Mouse (Mus musculus) kidney, postnatal 0 days (tissue): ENCODE measurements around the gene Csrnp1. TPM values are rescaled to one million over a fixed set of nuclear protein-coding genes. Genes with fewer than 3 reads are reported as not detected.

ENCODE experiments used
- ATAC-seq: fragments of 200-750 bp; cut with Nextera tagmentation; replicated peaks from 2 replicates; pipeline ENCODE4 v1.8.0; 2017; ENCODE audit warnings: low read depth, moderate number of reproducible peaks, moderate TSS enrichment, moderate library complexity; ENCODE audit not compliant: low FRiP score
- DNase-seq: peaks from one replicate; pipeline ENCODE4 v3.0.0-alpha.2; 2016; ENCODE audit warnings: low spot score
- H3K27ac ChIP-seq: fragments of 300-500 bp; sonication (generic); 2 replicates; pipeline ENCODE4 v1.5.1; 2014; ENCODE audit warnings: mild to moderate bottlenecking
- H3K27me3 ChIP-seq: fragments of 300-500 bp; sonication (generic); 2 replicates; pipeline ENCODE4 v1.6.1; 2014; ENCODE audit warnings: low read length, mixed read lengths; ENCODE audit not compliant: insufficient read depth
- H3K36me3 ChIP-seq: fragments of 300-500 bp; sonication (generic); 2 replicates; pipeline ENCODE4 v1.6.1; 2014; ENCODE audit warnings: low read length, mixed read lengths; ENCODE audit not compliant: insufficient read depth
- H3K4me1 ChIP-seq: fragments of 300-500 bp; sonication (generic); replicated peaks from 2 replicates; pipeline ENCODE4 v1.6.1; 2014; ENCODE audit warnings: antibody characterized with exemption, low read length, mixed read lengths; ENCODE audit not compliant: insufficient read depth
- H3K4me2 ChIP-seq: fragments of 300-500 bp; sonication (generic); 2 replicates; pipeline ENCODE4 v1.6.1; 2014; ENCODE audit warnings: mild to moderate bottlenecking, low read length, moderate library complexity, mixed read lengths
- H3K4me3 ChIP-seq: fragments of 300-500 bp; sonication (generic); replicated peaks from 2 replicates; pipeline ENCODE4 v1.5.1; 2014; ENCODE audit warnings: low read depth, low read length
- H3K9ac ChIP-seq: fragments of 300-500 bp; sonication (generic); 2 replicates; pipeline ENCODE4 v1.6.1; 2014; ENCODE audit warnings: low read depth, low read length
- H3K9me3 ChIP-seq: fragments of 300-500 bp; sonication (generic); replicated peaks from 2 replicates; pipeline ENCODE4 v1.6.1; 2016; ENCODE audit warnings: low read length, inconsistent platforms, mixed read lengths
- CTCF ChIP-seq: IDR thresholded peaks from 2 replicates; pipeline ENCODE4 v1.5.1; 2016; ENCODE audit warnings: antibody characterized with exemption, low read depth, mild to moderate bottlenecking, moderate library complexity
- WGBS: fragments of 180-500 bp; shearing (Covaris S2); extraction: QIAGEN DNeasy Blood & Tissue Kit; methylation state at CpG from one replicate; pipeline ENCODE4 v1.1.7; 2014; 5-methylcytosine and 5-hydroxymethylcytosine counted together
- polyA plus RNA-seq: library from polyadenylated mRNA; unstranded; fragments of >200 nt; fragmentation: Nextera tagmentation; extraction: Ambion mirVana; gene quantifications from 2 replicates; pipeline ENCODE4 v1.2.1, GENCODE M21; 2015

Csrnp1 gene
- polyA plus RNA-seq, 1 experiment from 2014 or later: 4.8 TPM

- WGBS: under 1% methylated on average over 40 of the region's 40 CpGs
- TF ChIP-seq CTCF: 0 out of 2 replicates have a peak, but pooled peaks have one; percentile 2
- peaks cover 6% of the 10 kb centered on the region; the same call in 1 of the 2 replicates for H3K36me3 ChIP-seq
- peak within 1 kb of the TSS; percentile 76 for H3K27ac ChIP-seq
- H3K9ac ChIP-seq: peak within 1 kb of the TSS; percentile 83
- H3K27me3 ChIP-seq: no peaks in the 10 kb centered on the region
- peaks cover 10% of the 10 kb centered on the region; the same call in 1 of the 2 replicates for H3K4me1 ChIP-seq
- no peaks in the 10 kb centered on the region for H3K9me3 ChIP-seq
- H3K4me2 ChIP-seq: peak within 1 kb of the TSS; percentile 83
- ATAC-seq (peak; percentile 96), DNase-seq (peak; percentile 97)
- H3K4me3 ChIP-seq: peak within 1 kb of the TSS; percentile 60
Measured at GRCm38 (mm10) chr9:119937005-119937773, 47.3 kb downstream of the Csrnp1 start, which contains the start of the genes Gorasp1 and Ttc21a. Gene Gorasp1, minus strand, starts transcription at chr9:119937565. Gene Ttc21a, plus strand, starts transcription at chr9:119937606.

- Histone ChIP-seq H3K9me3 (no peaks in the 10 kb centered on the region), H3K4me3 (no peak overlapping the region), H3K9ac (no peak overlapping the region), H3K4me2 (no peak overlapping the region), H3K36me3 (peaks cover 24% of the 10 kb centered on the region), H3K27me3 (no peaks in the 10 kb centered on the region), H3K27ac (no peak overlapping the region), H3K4me1 (peaks cover 10% of the 10 kb centered on the region; the same call in 1 of the 2 replicates)
- 91% methylated on average over 6 of the region's 6 CpGs for WGBS
- DNase-seq (no peak), ATAC-seq (no peak)
- TF ChIP-seq CTCF: no peak
Measured at GRCm38 (mm10) chr9:119933675-119934074, 50.8 kb downstream of the Csrnp1 start.

- DNase-seq: no peak
- Histone ChIP-seq H3K27ac (no peak overlapping the region), H3K9ac (no peak overlapping the region), H3K4me2 (no peak overlapping the region), H3K4me3 (no peak overlapping the region), H3K27me3 (no peaks in the 10 kb centered on the region), H3K9me3 (no peaks in the 10 kb centered on the region), H3K36me3 (peaks cover 37% of the 10 kb centered on the region), H3K4me1 (peaks cover 4% of the 10 kb centered on the region; the same call in 1 of the 2 replicates)
- 84% methylated on average over 12 of the region's 12 CpGs for WGBS
- no peak for ATAC-seq
- no peak for TF ChIP-seq CTCF
Measured at GRCm38 (mm10) chr9:119932358-119932757, 52.1 kb downstream of the Csrnp1 start.

GRCm38 (mm10) chr9:119926497-119926896 lies 58.0 kb downstream of the Csrnp1 start:
- Histone ChIP-seq H3K4me3 (no peak overlapping the region), H3K27ac (no peak overlapping the region), H3K36me3 (peaks cover 72% of the 10 kb centered on the region), H3K4me1 (no peaks in the 10 kb centered on the region), H3K27me3 (no peaks in the 10 kb centered on the region), H3K4me2 (no peak overlapping the region), H3K9ac (no peak overlapping the region), H3K9me3 (no peaks in the 10 kb centered on the region)
- 67% methylated on average over 5 of the region's 5 CpGs for WGBS
- no peak for TF ChIP-seq CTCF
- no peak for ATAC-seq
- peak; percentile 57 for DNase-seq

- Histone ChIP-seq H3K4me2 (no peak overlapping the region), H3K9me3 (no peaks in the 10 kb centered on the region), H3K27ac (no peak overlapping the region), H3K27me3 (no peaks in the 10 kb centered on the region), H3K36me3 (peaks cover 78% of the 10 kb centered on the region), H3K4me3 (no peak overlapping the region), H3K9ac (no peak overlapping the region), H3K4me1 (no peaks in the 10 kb centered on the region)
- DNase-seq (no peak), ATAC-seq (no peak)
- TF ChIP-seq CTCF: no peak
- 75% methylated on average over 8 of the region's 8 CpGs for WGBS
Measured at GRCm38 (mm10) chr9:119925729-119926128, 58.7 kb downstream of the Csrnp1 start.

GRCm38 (mm10) chr9:119925120-119925657 lies 59.3 kb downstream of the Csrnp1 start:
- H3K4me1 ChIP-seq: no peaks in the 10 kb centered on the region
- no peak for ATAC-seq
- H3K27ac ChIP-seq: no peak overlapping the region
- H3K27me3 ChIP-seq: no peaks in the 10 kb centered on the region
- H3K4me2 ChIP-seq: no peak overlapping the region
- H3K9me3 ChIP-seq: no peaks in the 10 kb centered on the region
- no peak for TF ChIP-seq CTCF
- peaks cover 79% of the 10 kb centered on the region for H3K36me3 ChIP-seq
- no peak overlapping the region for H3K9ac ChIP-seq
- no peak overlapping the region for H3K4me3 ChIP-seq
- no peak for DNase-seq
- WGBS: 86% methylated on average over 16 of the region's 16 CpGs
